Comparison of ENCODE assay signal across 8 mouse cellular contexts in genomic region chr11:98729119-98729588, GRCm38 (mm10). TPM values are rescaled to one million over a fixed set of nuclear protein-coding genes. Genes with fewer than 3 reads are reported as not detected.
DNase-seq lines count a peak whose midpoint lies in the region; ATAC-seq and TF ChIP-seq lines count a peak whose summit lies in the region.

Med24 (minus strand) TSS chr11:98729435.

- peak; percentile 77; the same call in 1 of the 2 replicates for TF ChIP-seq EP300 in heart, adult 2 months (IDR thresholded peaks at IDR 0.05; ENCODE audit: insufficient read depth, low read depth, low read length)

- no peaks in the 10 kb centered on the region for H3K27me3 ChIP-seq in embryonic facial prominence, embryonic 14.5 days (replicated peaks; ENCODE audit: control insufficient read depth, insufficient read depth, low read length)
- H3K27me3 ChIP-seq in heart, adult 2 months (ENCODE audit: control insufficient read depth, insufficient read depth, low read length), result no peaks in the 10 kb centered on the region
- H3K27me3 ChIP-seq in limb, embryonic 13.5 days, result no peaks in the 10 kb centered on the region
- no peaks in the 10 kb centered on the region for H3K27me3 ChIP-seq in midbrain, embryonic 16.5 days (ENCODE audit: control insufficient read depth, insufficient read depth, low read depth, low read length)
- H3K27me3 ChIP-seq in splenic B cell, adult 2 months (ENCODE audit: control insufficient read depth, insufficient read depth, low read length, poor library complexity, severe bottlenecking), result no peaks in the 10 kb centered on the region

- H3K9me3 ChIP-seq in embryonic facial prominence, embryonic 14.5 days (ENCODE audit: control insufficient read depth, low read length), result peaks cover 3% of the 10 kb centered on the region; the same call in 1 of the 2 replicates
- H3K9me3 ChIP-seq in limb, embryonic 13.5 days, result peaks cover 2% of the 10 kb centered on the region; the same call in 1 of the 2 replicates
- H3K9me3 ChIP-seq in midbrain, embryonic 16.5 days (replicated peaks; ENCODE audit: control insufficient read depth, low read length, poor library complexity, severe bottlenecking), result no peaks in the 10 kb centered on the region

- peaks cover 30% of the 10 kb centered on the region for H3K36me3 ChIP-seq in embryonic facial prominence, embryonic 14.5 days (ENCODE audit: control insufficient read depth, insufficient read depth, low read length)
- no peaks in the 10 kb centered on the region; the same call in 1 of the 2 replicates for H3K36me3 ChIP-seq in heart, adult 2 months (ENCODE audit: control insufficient read depth, insufficient read depth, low read length)
- H3K36me3 ChIP-seq in limb, embryonic 13.5 days, result peaks cover 32% of the 10 kb centered on the region
- H3K36me3 ChIP-seq in midbrain, embryonic 16.5 days (ENCODE audit: control insufficient read depth, insufficient read depth, low read length), result peaks cover 2% of the 10 kb centered on the region; the same call in 1 of the 2 replicates
- H3K36me3 ChIP-seq in splenic B cell, adult 2 months (ENCODE audit: control insufficient read depth, insufficient read depth, low read length, poor library complexity, severe bottlenecking), result peaks cover 5% of the 10 kb centered on the region

- peak; percentile 76 for TF ChIP-seq POLR2A in heart, adult 2 months (IDR thresholded peaks at IDR 0.05; ENCODE audit: insufficient read depth, low read depth, low read length)

- H3K79me2 ChIP-seq in heart, adult 2 months (replicated peaks; ENCODE audit: control insufficient read depth, insufficient read depth, low read length), result no peaks in the 10 kb centered on the region

- peak; percentile 92 for DNase-seq in A20 (ENCODE audit: low read depth, low spot score)
- DNase-seq in adrenal gland, postnatal 36 days, result peak; percentile 85 to 87
- peak; percentile 97 for DNase-seq in embryonic facial prominence, embryonic 14.5 days (ENCODE audit: low spot score)
- peak; percentile 84 to 91 for DNase-seq in heart, adult 2 months
- DNase-seq in kidney, adult 8-10 months, result peak; percentile 91 to 93
- DNase-seq in splenic B cell, adult 2 months (ENCODE audit: low read depth, low spot score), result peak; percentile 93

- H3K4me3 ChIP-seq in embryonic facial prominence, embryonic 14.5 days (ENCODE audit: low read depth, low read length), result peak within 1 kb of the TSS; percentile 61
- H3K4me3 ChIP-seq in heart, adult 2 months, result peak within 1 kb of the TSS; percentile 83
- H3K4me3 ChIP-seq in limb, embryonic 13.5 days, result peak within 1 kb of the TSS; percentile 63
- peak within 1 kb of the TSS; percentile 62 for H3K4me3 ChIP-seq in midbrain, embryonic 16.5 days (ENCODE audit: low read depth, low read length)

- intact Hi-C loops in heart, adult 2 months (cut with DNase I), result no loop called here

- under 1% methylated on average over 16 of the region's 16 CpGs for WGBS in embryonic facial prominence, embryonic 14.5 days
- under 1% methylated on average over 16 of the region's 16 CpGs for WGBS in heart, adult 2 months
- WGBS in limb, embryonic 13.5 days, result under 1% methylated on average over 16 of the region's 16 CpGs
- whole genome bisulfite sequencing in midbrain, embryonic 16.5 days, result 1% methylated on average over 16 of the region's 16 CpGs

- peak within 1 kb of the TSS; percentile 67 for H3K9ac ChIP-seq in embryonic facial prominence, embryonic 14.5 days (ENCODE audit: low read depth, low read length)
- peak within 1 kb of the TSS; percentile 59 for H3K9ac ChIP-seq in heart, adult 2 months (ENCODE audit: low read depth, low read length)
- H3K9ac ChIP-seq in limb, embryonic 13.5 days, result peak within 1 kb of the TSS; percentile 74
- peak within 1 kb of the TSS; percentile 74 for H3K9ac ChIP-seq in midbrain, embryonic 16.5 days (ENCODE audit: low read depth, low read length)

- peak within 1 kb of the TSS; percentile 77 for H3K27ac ChIP-seq in embryonic facial prominence, embryonic 14.5 days (replicated peaks; ENCODE audit: low read depth, low read length)
- H3K27ac ChIP-seq in heart, adult 2 months, result peak within 1 kb of the TSS; percentile 70
- H3K27ac ChIP-seq in limb, embryonic 13.5 days, result peak within 1 kb of the TSS; percentile 65
- peak within 1 kb of the TSS; percentile 83 for H3K27ac ChIP-seq in midbrain, embryonic 16.5 days (ENCODE audit: low read length)

- TF ChIP-seq CTCF in heart, adult 2 months (IDR thresholded peaks at IDR 0.05), result no peak

- H3K4me1 ChIP-seq in embryonic facial prominence, embryonic 14.5 days (ENCODE audit: control insufficient read depth, insufficient read depth, low read length), result peaks cover 26% of the 10 kb centered on the region
- no peaks in the 10 kb centered on the region; the same call in 1 of the 2 replicates for H3K4me1 ChIP-seq in heart, adult 2 months (ENCODE audit: control insufficient read depth, insufficient read depth, low read length)
- H3K4me1 ChIP-seq in limb, embryonic 13.5 days, result peaks cover 8% of the 10 kb centered on the region; the same call in 1 of the 2 replicates
- peaks cover 12% of the 10 kb centered on the region for H3K4me1 ChIP-seq in midbrain, embryonic 16.5 days (ENCODE audit: control insufficient read depth, insufficient read depth, low read length)

- H3K4me2 ChIP-seq in embryonic facial prominence, embryonic 14.5 days (ENCODE audit: low read depth, low read length), result peak within 1 kb of the TSS; percentile 76
- H3K4me2 ChIP-seq in limb, embryonic 13.5 days (replicated peaks), result peak within 1 kb of the TSS; percentile 88
- H3K4me2 ChIP-seq in midbrain, embryonic 16.5 days (ENCODE audit: low read length), result peak within 1 kb of the TSS; percentile 68

- ATAC-seq in embryonic facial prominence, embryonic 14.5 days (ENCODE audit: low read depth), result peak; percentile 94
- ATAC-seq in limb, embryonic 13.5 days (ENCODE audit: low FRiP score, low read depth), result peak; percentile 93
- ATAC-seq in midbrain, embryonic 16.5 days, result peak; percentile 98

RNA-seq across cellular contexts. Expression of gene Med24, which starts in this region (rescaled TPM):
- 10 to 100 TPM; 46.9 to 52.0 TPM for total RNA-seq in adrenal gland, postnatal 36 days (2021)
- 40.7 and 49.0 TPM in 2 replicates for polyA plus RNA-seq in embryonic facial prominence, embryonic 14.5 days (2014; fragmentation: Nextera tagmentation; extraction: Ambion mirVana)
- 10 to 100 TPM; 41.6 to 48.1 TPM for total RNA-seq in heart, adult 2 months (2021)
- 54.5 and 65.2 TPM in 2 replicates for polyA plus RNA-seq in heart, adult 2 months (2012; rRNA removed)
- 56.0 and 61.0 TPM in 2 replicates for polyA plus RNA-seq in limb, embryonic 13.5 days (2015; fragmentation: Nextera tagmentation; extraction: Ambion mirVana)
- polyA plus RNA-seq in midbrain, embryonic 16.5 days (2015; fragmentation: Nextera tagmentation; extraction: Ambion mirVana), result 75.1 and 77.5 TPM in 2 replicates

Comparison
In these comparisons a context has a peak if more than half of its experiments do, and no peak if none do; other contexts are left out.
1. Peak in every context shown above with its lines: DNase-seq, ATAC-seq, H3K4me3 ChIP-seq and H3K27ac ChIP-seq.